Mouse (Mus musculus): ENCODE results near the gene Macrod2.

GRCm38 (mm10) chr2:141897951-141898350 lies 1502.8 kb downstream of the Macrod2 start:
- TF ChIP-seq POLR2A (IDR thresholded peaks at IDR 0.05; ENCODE audit: borderline replicate concordance, insufficient read depth, low read length), result no peak
- no peak for TF ChIP-seq CTCF (IDR thresholded peaks at IDR 0.05; ENCODE audit: borderline replicate concordance, insufficient read depth, low read depth, low read length)

Data from cerebellum, adult 2 months (tissue).